Mouse (Mus musculus): ENCODE measurements at regions not wholly inside any gene's neighbourhood (a gene's known extent, or its start where the extent isn't known, plus 50 kb on each side); places are given as distances from the start of the nearest gene placed in this dataset.

DNA sequence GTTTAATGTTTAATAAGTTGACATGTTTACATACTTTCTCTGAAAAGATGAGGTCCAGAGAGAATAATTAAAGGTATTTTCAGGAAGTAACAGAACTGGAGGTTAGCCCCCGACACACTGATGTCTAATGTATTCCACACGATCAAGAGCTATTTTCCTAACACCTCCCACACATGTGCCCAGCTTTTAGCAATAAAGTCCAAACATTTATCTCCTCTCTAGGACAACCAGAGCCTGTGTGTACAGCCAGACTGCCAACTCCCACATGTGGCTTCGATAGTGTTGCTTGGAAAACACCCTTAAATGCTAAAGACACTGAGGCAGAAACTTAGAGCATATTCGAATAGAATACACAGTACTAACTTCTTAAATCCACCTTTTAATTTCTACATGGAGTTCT, 458.2 kb upstream of the Atp11b start:
- TF ChIP-seq CTCF (IDR thresholded peaks at IDR 0.05; ENCODE audit: borderline replicate concordance, control insufficient read depth, extremely low read depth, insufficient read depth, low read length, poor library complexity) (no peak), POLR2A (IDR thresholded peaks at IDR 0.05; ENCODE audit: control insufficient read depth, extremely low read depth, insufficient read depth, low read length, poor library complexity) (no peak)
